In the genomic region with DNA sequence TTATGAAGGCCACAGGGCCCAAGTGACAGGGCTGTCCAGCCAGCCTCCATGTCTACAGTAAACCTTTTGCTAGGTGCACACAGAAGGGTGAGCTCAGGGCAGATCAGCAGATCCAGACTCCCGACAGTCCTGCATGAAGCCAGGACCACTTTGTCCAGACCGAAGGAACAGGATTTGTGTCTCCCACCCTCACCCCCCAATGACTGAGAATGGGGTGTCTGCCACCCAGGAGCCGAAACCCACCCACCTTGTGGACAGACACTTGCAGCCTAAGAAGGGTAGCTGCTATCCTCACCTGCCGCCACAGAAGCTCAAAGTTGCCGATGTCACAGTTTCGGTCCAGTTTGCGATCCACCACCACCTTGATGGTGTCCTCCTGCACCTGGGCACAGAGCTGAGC, we compare ENCODE assay signal across 23 mouse cellular contexts. TPM values are rescaled to one million over a fixed set of nuclear protein-coding genes. Genes with fewer than 3 reads are reported as not detected.
"Had no signal": no experiment of that assay in that cellular context is flagged by ENCODE, and none has a peak within 500 bp of the region (broad histone marks: within the 10 kb centered on the region; RNA-seq: fewer than 3 reads in every experiment).

No protein-coding gene starts in this region.

- H3K36me3 ChIP-seq: liver, embryonic 15.5 days; lung, embryonic 15.5 days; midbrain, embryonic 12.5 days; neural tube, embryonic 12.5 days had no signal

- H3K9ac ChIP-seq: liver, embryonic 15.5 days; liver, postnatal 0 days; lung, embryonic 15.5 days; midbrain, embryonic 12.5 days; neural tube, embryonic 12.5 days had no signal

- ATAC-seq: liver, postnatal 0 days; lung, postnatal 0 days had no signal

- H3K27me3 ChIP-seq: liver, embryonic 15.5 days; lung, embryonic 15.5 days; midbrain, embryonic 12.5 days; neural tube, embryonic 12.5 days had no signal

- H3K27ac ChIP-seq: liver, embryonic 15.5 days; lung, embryonic 15.5 days; macrophage; midbrain, embryonic 12.5 days; neural tube, embryonic 12.5 days had no signal

- H3K9me3 ChIP-seq: liver, embryonic 15.5 days; lung, embryonic 15.5 days; megakaryocyte, embryonic 14.5 days; midbrain, embryonic 12.5 days; neural tube, embryonic 12.5 days had no signal

- DNase-seq: liver, postnatal 0 days; lung, adult 2 months; lung, postnatal 14 days; lung, postnatal 36 days; midbrain, embryonic 14.5 days; right cerebral cortex, postnatal 14 days; thymus, adult 2 months; thymus, postnatal 25 days; thymus, postnatal 4 days had no signal

- H3K4me1 ChIP-seq: liver, embryonic 15.5 days; lung, embryonic 15.5 days; megakaryocyte, embryonic 14.5 days; midbrain, embryonic 12.5 days; neural tube, embryonic 12.5 days had no signal

- H3K4me2 ChIP-seq: liver, embryonic 15.5 days; lung, embryonic 15.5 days; midbrain, embryonic 12.5 days; neural tube, embryonic 12.5 days had no signal

- H3K4me3 ChIP-seq: liver, embryonic 15.5 days; lung, embryonic 15.5 days; megakaryocyte, embryonic 14.5 days; midbrain, embryonic 12.5 days; neural tube, embryonic 12.5 days had no signal

RNA-seq across cellular contexts. Expression of a gene that starts 39.2 kb away (rescaled TPM):
- total RNA-seq: megakaryocyte progenitor cell, adult 5-6 weeks; midbrain, postnatal 0 days; monocyte, adult 5-6 weeks; neutrophil, adult 5-6 weeks had no signal
- polyA plus RNA-seq: liver, embryonic 15.5 days; liver, postnatal 0 days; lung, embryonic 15.5 days; macrophage; midbrain, embryonic 12.5 days; midbrain, embryonic 14.5 days; neural tube, embryonic 12.5 days; spleen, adult 2 months; stomach, embryonic 16.5 days; urinary bladder, adult 2 months had no signal
